Mouse (Mus musculus) embryonic facial prominence, embryonic 14.5 days (tissue): ENCODE measurements at regions not wholly inside any gene's neighbourhood (a gene's known extent, or its start where the extent isn't known, plus 50 kb on each side); places are given as distances from the start of the nearest gene placed in this dataset.
"Not testable (repeated sequence)": the region's sequence is repeated elsewhere in the genome, so short reads cannot be mapped to it uniquely, and the experiment has no call there.

Experiments
- ATAC-seq: fragments of 200-750 bp; cut with Nextera tagmentation; 2 replicates; pipeline ENCODE4 v1.8.0; 2017; ENCODE audit warnings: low read depth, moderate number of reproducible peaks, moderate TSS enrichment
- DNase-seq: peaks from one replicate; pipeline ENCODE4 v3.0.0-alpha.2; 2015; ENCODE audit warnings: low spot score
- H3K27ac ChIP-seq: fragments of 300-500 bp; sonication (generic); replicated peaks from 2 replicates; pipeline ENCODE4 v1.5.1; 2014; ENCODE audit warnings: low read depth, mild to moderate bottlenecking, low read length, moderate library complexity
- H3K27me3 ChIP-seq: fragments of 300-500 bp; sonication (generic); replicated peaks from 2 replicates; pipeline ENCODE4 v1.6.1; 2014; ENCODE audit warnings: low read length; ENCODE audit not compliant: control insufficient read depth, insufficient read depth
- H3K36me3 ChIP-seq: fragments of 300-500 bp; sonication (generic); 2 replicates; pipeline ENCODE4 v1.6.1; 2014; ENCODE audit warnings: low read length, mixed read lengths; ENCODE audit not compliant: control insufficient read depth, insufficient read depth
- H3K4me1 ChIP-seq: fragments of 300-500 bp; sonication (generic); 2 replicates; pipeline ENCODE4 v1.6.1; 2014; ENCODE audit warnings: antibody characterized with exemption, low read length; ENCODE audit not compliant: control insufficient read depth, insufficient read depth
- H3K4me2 ChIP-seq: fragments of 300-500 bp; sonication (generic); 2 replicates; pipeline ENCODE4 v1.6.1; 2014; ENCODE audit warnings: low read depth, mild to moderate bottlenecking, low read length, moderate library complexity, mixed read lengths
- H3K4me3 ChIP-seq: fragments of 300-500 bp; sonication (generic); 2 replicates; pipeline ENCODE4 v1.5.1; 2014; ENCODE audit warnings: low read depth, mild to moderate bottlenecking, low read length
- H3K9ac ChIP-seq: fragments of 300-500 bp; sonication (generic); 2 replicates; pipeline ENCODE4 v1.6.1; 2014; ENCODE audit warnings: low read depth, mild to moderate bottlenecking, low read length, moderate library complexity, mixed read lengths
- H3K9me3 ChIP-seq: fragments of 300-500 bp; sonication (generic); 2 replicates; pipeline ENCODE4 v1.6.1; 2016; ENCODE audit warnings: low read length; ENCODE audit not compliant: control insufficient read depth
- WGBS: fragments of 180-500 bp; shearing (Covaris S2); extraction: QIAGEN DNeasy Blood & Tissue Kit; methylation state at CpG from one replicate; pipeline ENCODE4 v1.1.7; 2014; 5-methylcytosine and 5-hydroxymethylcytosine counted together

- Histone ChIP-seq H3K9ac (no peak overlapping the region), H3K36me3 (no peaks in the 10 kb centered on the region), H3K27me3 (no peaks in the 10 kb centered on the region), H3K4me1 (no peaks in the 10 kb centered on the region), H3K4me3 (no peak overlapping the region), H3K9me3 (peaks cover 8% of the 10 kb centered on the region; the same call in 1 of the 2 replicates), H3K4me2 (no peak overlapping the region), H3K27ac (no peak overlapping the region)
- 72% methylated on average over 6 of the region's 6 CpGs for WGBS
- no peak for ATAC-seq
- DNase-seq = no peak
Observed at GRCm38 (mm10) chr10:11777894-11778293, 434.7 kb downstream of the Epm2a start.

- H3K27ac ChIP-seq = no peak overlapping the region
- H3K4me3 ChIP-seq = no peak overlapping the region
- no peak overlapping the region for H3K4me2 ChIP-seq
- H3K36me3 ChIP-seq = no peaks in the 10 kb centered on the region
- ATAC-seq = no peak
- H3K27me3 ChIP-seq = no peaks in the 10 kb centered on the region
- H3K4me1 ChIP-seq = no peaks in the 10 kb centered on the region
- no peaks in the 10 kb centered on the region for H3K9me3 ChIP-seq
- no peak overlapping the region for H3K9ac ChIP-seq
- 73% methylated on average over 2 of the region's 2 CpGs for WGBS
- no peak for DNase-seq
Observed at GRCm38 (mm10) chr10:11780302-11780701, 437.1 kb downstream of the Epm2a start.

GRCm38 (mm10) chr10:11787240-11787639, 444.0 kb downstream of the Epm2a start:
- H3K4me3 ChIP-seq = no peak overlapping the region
- no peak overlapping the region for H3K9ac ChIP-seq
- H3K9me3 ChIP-seq = no peaks in the 10 kb centered on the region
- H3K36me3 ChIP-seq = no peaks in the 10 kb centered on the region
- H3K27ac ChIP-seq = no peak overlapping the region
- ATAC-seq (no peak), DNase-seq (no peak)
- H3K27me3 ChIP-seq = no peaks in the 10 kb centered on the region
- no peaks in the 10 kb centered on the region for H3K4me1 ChIP-seq
- no peak overlapping the region for H3K4me2 ChIP-seq

GRCm38 (mm10) chr10:11799510-11799909, 456.3 kb downstream of the Epm2a start:
- no peak overlapping the region for H3K4me2 ChIP-seq
- 84% methylated on average over 3 of the region's 3 CpGs for WGBS
- no peak overlapping the region for H3K9ac ChIP-seq
- no peaks in the 10 kb centered on the region for H3K27me3 ChIP-seq
- H3K4me3 ChIP-seq = no peak overlapping the region
- H3K36me3 ChIP-seq = no peaks in the 10 kb centered on the region
- H3K27ac ChIP-seq = no peak overlapping the region
- ATAC-seq = no peak
- DNase-seq = no peak
- H3K9me3 ChIP-seq = no peaks in the 10 kb centered on the region
- H3K4me1 ChIP-seq = no peaks in the 10 kb centered on the region

- 84% methylated on average over 13 of the region's 13 CpGs for WGBS
- not testable (repeated sequence) for H3K27ac ChIP-seq, H3K9me3 ChIP-seq, H3K36me3 ChIP-seq, ATAC-seq, H3K27me3 ChIP-seq, H3K4me1 ChIP-seq, H3K4me3 ChIP-seq, H3K4me2 ChIP-seq, H3K9ac ChIP-seq
- peak; percentile 20 for DNase-seq
Observed at GRCm38 (mm10) chr10:11801372-11802230, 458.4 kb downstream of the Epm2a start.

GRCm38 (mm10) chr10:11809255-11809654, 466.1 kb downstream of the Epm2a start:
- ATAC-seq (no peak), DNase-seq (no peak)
- Histone ChIP-seq H3K9me3 (no peaks in the 10 kb centered on the region), H3K27me3 (no peaks in the 10 kb centered on the region), H3K4me2 (no peak overlapping the region), H3K9ac (no peak overlapping the region), H3K4me1 (no peaks in the 10 kb centered on the region), H3K4me3 (no peak overlapping the region), H3K27ac (no peak overlapping the region), H3K36me3 (no peaks in the 10 kb centered on the region)
- 66% methylated on average over 3 of the region's 3 CpGs for WGBS

GRCm38 (mm10) chr10:11822418-11822959, 479.3 kb downstream of the Epm2a start:
- Histone ChIP-seq H3K36me3 (no peaks in the 10 kb centered on the region), H3K27me3 (no peaks in the 10 kb centered on the region), H3K9ac (no peak overlapping the region), H3K4me1 (no peaks in the 10 kb centered on the region), H3K4me2 (no peak overlapping the region), H3K27ac (no peak overlapping the region), H3K9me3 (no peaks in the 10 kb centered on the region), H3K4me3 (no peak overlapping the region)
- DNase-seq (no peak), ATAC-seq (no peak)
- 71% methylated on average over 3 of the region's 3 CpGs for WGBS

GRCm38 (mm10) chr10:11841094-11841493, 497.9 kb downstream of the Epm2a start:
- Histone ChIP-seq H3K27me3 (no peaks in the 10 kb centered on the region), H3K36me3 (no peaks in the 10 kb centered on the region), H3K9me3 (no peaks in the 10 kb centered on the region), H3K4me3 (no peak overlapping the region), H3K27ac (no peak overlapping the region), H3K9ac (no peak overlapping the region), H3K4me2 (no peak overlapping the region), H3K4me1 (no peaks in the 10 kb centered on the region)
- DNase-seq (no peak), ATAC-seq (no peak)
- WGBS = 74% methylated on average over 5 of the region's 5 CpGs

- no peak overlapping the region for H3K27ac ChIP-seq
- no peak overlapping the region for H3K9ac ChIP-seq
- ATAC-seq = no peak
- DNase-seq = no peak
- H3K4me1 ChIP-seq = no peaks in the 10 kb centered on the region
- H3K4me3 ChIP-seq = no peak overlapping the region
- H3K9me3 ChIP-seq = no peaks in the 10 kb centered on the region
- H3K4me2 ChIP-seq = no peak overlapping the region
- WGBS = 88% methylated on average over 7 of the region's 7 CpGs
- H3K27me3 ChIP-seq = no peaks in the 10 kb centered on the region
- no peaks in the 10 kb centered on the region for H3K36me3 ChIP-seq
Observed at GRCm38 (mm10) chr10:11841494-11841893, 498.3 kb downstream of the Epm2a start.
